In genomic region chr17:29998566-29999295, GRCm38 (mm10) we compare ENCODE assay signal across 24 mouse cellular contexts. TPM values are rescaled to one million over a fixed set of nuclear protein-coding genes. Genes with fewer than 3 reads are reported as not detected.
DNase-seq lines count a peak whose midpoint lies in the region; ATAC-seq lines count a peak whose summit lies in the region.
"Had no signal": no experiment of that assay in that cellular context is flagged by ENCODE, and none has a peak within 500 bp of the region (broad histone marks: within the 10 kb centered on the region; RNA-seq: fewer than 3 reads in every experiment).

No protein-coding gene starts in this region.

- peak; percentile 34 for DNase-seq in midbrain, embryonic 14.5 days
- DNase-seq in adipocyte (ENCODE audit: low spot score): peak; percentile 65
- peak; percentile 56 for DNase-seq in retina, adult 2 months (ENCODE audit: low read depth, low spot score)
- peak; percentile 61 for DNase-seq in retina, postnatal 7 days (ENCODE audit: low read depth, low spot score)
- no peak for DNase-seq in embryo, embryonic 10.5 days (ENCODE audit: low spot score)
- DNase-seq in right cerebral cortex, adult 2 months (ENCODE audit: low spot score in 2 of 2): no peak
- DNase-seq in thymus, adult 18-20 months: no peak
- DNase-seq: adrenal gland, adult 2 months; adrenal gland, postnatal 14 days; cerebellum, adult 11 months; cerebellum, adult 9-10 months; forebrain, postnatal 0 days; gastrocnemius, postnatal 14 days; heart, postnatal 10 days; heart, postnatal 36 days had no signal

- no peak overlapping the region for H3K27ac ChIP-seq in midbrain, embryonic 14.5 days (replicated peaks; ENCODE audit: low read depth, low read length)
- H3K27ac ChIP-seq in midbrain, embryonic 16.5 days (ENCODE audit: low read length): no peak overlapping the region
- H3K27ac ChIP-seq: embryonic facial prominence, embryonic 12.5 days; embryonic facial prominence, embryonic 15.5 days; heart, embryonic 15.5 days; hindbrain, embryonic 10.5 days; hindbrain, embryonic 13.5 days had no signal

- 0 out of 2 replicates have a peak, but pooled peaks cover 3% of the 10 kb centered on the region for H3K27me3 ChIP-seq in midbrain, embryonic 14.5 days (ENCODE audit: control insufficient read depth, insufficient read depth, low read length)
- H3K27me3 ChIP-seq in midbrain, embryonic 16.5 days (ENCODE audit: control insufficient read depth, insufficient read depth, low read depth, low read length): no peaks in the 10 kb centered on the region; the same call in 1 of the 2 replicates
- H3K27me3 ChIP-seq: embryonic facial prominence, embryonic 12.5 days; embryonic facial prominence, embryonic 15.5 days; heart, embryonic 12.5 days; heart, embryonic 15.5 days; hindbrain, embryonic 13.5 days had no signal

- no peak overlapping the region for H3K9ac ChIP-seq in midbrain, embryonic 14.5 days (replicated peaks; ENCODE audit: low read length)
- H3K9ac ChIP-seq in midbrain, embryonic 16.5 days (ENCODE audit: low read depth, low read length): no peak overlapping the region
- H3K9ac ChIP-seq: embryonic facial prominence, embryonic 12.5 days; embryonic facial prominence, embryonic 15.5 days; forebrain, postnatal 0 days; heart, embryonic 12.5 days; heart, embryonic 15.5 days; hindbrain, embryonic 13.5 days had no signal

- H3K4me1 ChIP-seq in midbrain, embryonic 14.5 days (ENCODE audit: control insufficient read depth, insufficient read depth, low read length): peaks cover 5% of the 10 kb centered on the region
- H3K4me1 ChIP-seq in midbrain, embryonic 16.5 days (ENCODE audit: control insufficient read depth, insufficient read depth, low read length): peaks cover 6% of the 10 kb centered on the region

- no peak overlapping the region for H3K4me3 ChIP-seq in midbrain, embryonic 14.5 days (replicated peaks; ENCODE audit: low read depth, low read length)
- H3K4me3 ChIP-seq in midbrain, embryonic 16.5 days (ENCODE audit: low read depth, low read length): no peak overlapping the region
- H3K4me3 ChIP-seq: embryonic facial prominence, embryonic 12.5 days; embryonic facial prominence, embryonic 15.5 days; heart, embryonic 12.5 days; heart, embryonic 15.5 days; hindbrain, embryonic 10.5 days; hindbrain, embryonic 13.5 days had no signal

- no peak for ATAC-seq in midbrain, embryonic 14.5 days (ENCODE audit: low FRiP score, low TSS enrichment)
- ATAC-seq in midbrain, embryonic 16.5 days: no peak
- ATAC-seq: forebrain, embryonic 14.5 days; forebrain, postnatal 0 days; hindbrain, embryonic 16.5 days had no signal

- no peak overlapping the region for H3K4me2 ChIP-seq in midbrain, embryonic 14.5 days (ENCODE audit: low read length)
- no peak overlapping the region for H3K4me2 ChIP-seq in midbrain, embryonic 16.5 days (ENCODE audit: low read length)
- H3K4me2 ChIP-seq: embryonic facial prominence, embryonic 12.5 days; embryonic facial prominence, embryonic 15.5 days; heart, embryonic 12.5 days; heart, embryonic 15.5 days; hindbrain, embryonic 13.5 days had no signal

- 35% methylated on average over 24 of the region's 24 CpGs for WGBS in midbrain, embryonic 14.5 days
- WGBS in midbrain, embryonic 16.5 days: 37% methylated on average over 24 of the region's 24 CpGs

- H3K9me3 ChIP-seq in midbrain, embryonic 14.5 days (ENCODE audit: control insufficient read depth, low read length): no peaks in the 10 kb centered on the region
- H3K9me3 ChIP-seq in midbrain, embryonic 16.5 days (replicated peaks; ENCODE audit: control insufficient read depth, low read length, poor library complexity, severe bottlenecking): no peaks in the 10 kb centered on the region
- H3K9me3 ChIP-seq: embryonic facial prominence, embryonic 12.5 days; embryonic facial prominence, embryonic 15.5 days; heart, embryonic 12.5 days; heart, embryonic 15.5 days; hindbrain, embryonic 10.5 days; hindbrain, embryonic 13.5 days had no signal

- H3K36me3 ChIP-seq in midbrain, embryonic 14.5 days (ENCODE audit: control insufficient read depth, insufficient read depth, low read length): no peaks in the 10 kb centered on the region
- no peaks in the 10 kb centered on the region for H3K36me3 ChIP-seq in midbrain, embryonic 16.5 days (ENCODE audit: control insufficient read depth, insufficient read depth, low read length)
- H3K36me3 ChIP-seq: embryonic facial prominence, embryonic 12.5 days; embryonic facial prominence, embryonic 15.5 days; heart, embryonic 12.5 days; heart, embryonic 15.5 days; hindbrain, embryonic 10.5 days; hindbrain, embryonic 13.5 days had no signal

RNA-seq across cellular contexts. Expression of gene Zfand3, which starts 5.8 kb away (rescaled TPM):
- 49.9 and 66.9 TPM in 2 replicates for polyA plus RNA-seq in midbrain, embryonic 14.5 days (2014; fragmentation: Nextera tagmentation; extraction: Ambion mirVana)
- polyA plus RNA-seq in midbrain, embryonic 16.5 days (2015; fragmentation: Nextera tagmentation; extraction: Ambion mirVana): 48.7 and 51.5 TPM in 2 replicates

RNA-seq across cellular contexts. Expression of gene Mdga1, which starts 28.8 kb away (rescaled TPM):
- polyA plus RNA-seq in midbrain, embryonic 14.5 days (2014; fragmentation: Nextera tagmentation; extraction: Ambion mirVana): 20.0 and 20.5 TPM in 2 replicates
- 14.3 and 14.7 TPM in 2 replicates for polyA plus RNA-seq in midbrain, embryonic 16.5 days (2015; fragmentation: Nextera tagmentation; extraction: Ambion mirVana)

Comparison
In these comparisons a context has a peak if more than half of its experiments do, and no peak if none do; other contexts are left out.
1. DNase-seq: peak in midbrain, embryonic 14.5 days (single experiment), adipocyte (single experiment), retina, adult 2 months (single experiment) and retina, postnatal 7 days (single experiment); none in embryo, embryonic 10.5 days (single experiment), right cerebral cortex, adult 2 months (0 of 2) and thymus, adult 18-20 months (0 of 2).